Mouse (Mus musculus) embryo, embryonic 10 days (tissue): ENCODE measurements around the gene Spns1.
A peak's percentile ranks its signal among the peaks of the same experiment; 100 is the strongest.
"Not testable (repeated sequence)": the region's sequence is repeated elsewhere in the genome, so short reads cannot be mapped to it uniquely, and the experiment has no call there.

Experiments
- DNase-seq: peaks from one replicate; pipeline ENCODE4 v3.0.0-alpha.2; 2015; ENCODE audit warnings: low spot score

Gene Spns1

GRCm38 (mm10) chr7:126377278-126378158, at the start of gene Spns1:
Gene Spns1, minus strand, starts transcription at chr7:126377450.
- peak; percentile 98 for DNase-seq

GRCm38 (mm10) chr7:126424161-126424560, 46.9 kb upstream of the Spns1 start:
- DNase-seq = no peak

DNA sequence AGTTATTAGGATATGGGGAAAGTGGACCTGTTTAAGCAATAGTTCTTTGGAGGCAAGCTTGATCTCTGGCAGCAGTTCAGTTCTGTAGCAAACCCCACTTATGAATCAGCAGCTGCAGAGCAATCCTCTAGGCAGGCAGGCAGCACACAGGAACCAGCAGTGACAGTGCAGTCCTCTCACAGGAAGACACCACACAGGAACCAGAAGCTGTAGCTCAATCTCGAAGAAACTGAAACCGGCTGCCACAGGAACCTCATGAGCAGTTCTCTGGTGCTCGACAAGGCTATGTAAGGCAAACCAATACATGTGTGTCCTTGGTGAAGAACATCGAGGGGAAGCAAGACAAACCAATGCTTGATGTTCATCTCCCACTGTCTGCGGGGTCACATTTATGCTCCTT, 44.5 kb upstream of the Spns1 start:
- DNase-seq = no peak

GRCm38 (mm10) chr7:126418496-126418895, 41.2 kb upstream of the Spns1 start:
- no peak for DNase-seq

DNA sequence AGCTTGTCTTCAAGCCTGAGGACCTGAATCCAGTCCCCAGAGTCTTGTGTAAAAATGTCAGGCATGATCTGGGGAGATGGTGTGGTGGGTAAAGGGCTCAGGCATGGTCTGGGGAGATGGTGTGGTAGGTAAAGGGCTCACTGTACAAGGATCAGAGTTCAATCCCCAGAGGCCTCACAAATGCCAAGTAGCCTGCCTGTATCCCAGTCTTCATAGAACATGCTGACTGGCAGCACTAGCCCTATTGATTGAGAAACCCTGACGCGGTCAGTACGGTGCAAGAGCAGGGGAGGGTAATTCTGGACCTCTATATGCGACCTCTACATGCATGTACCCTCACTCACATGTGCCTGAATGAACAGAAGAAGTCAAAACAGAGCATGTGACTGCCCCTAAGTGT, 40.4 kb upstream of the Spns1 start:
- DNase-seq = no peak

GRCm38 (mm10) chr7:126417045-126417444, 39.8 kb upstream of the Spns1 start:
- peak; percentile 36 for DNase-seq

- no peak for DNase-seq
Observed at GRCm38 (mm10) chr7:126416615-126417014, 39.4 kb upstream of the Spns1 start.

DNA sequence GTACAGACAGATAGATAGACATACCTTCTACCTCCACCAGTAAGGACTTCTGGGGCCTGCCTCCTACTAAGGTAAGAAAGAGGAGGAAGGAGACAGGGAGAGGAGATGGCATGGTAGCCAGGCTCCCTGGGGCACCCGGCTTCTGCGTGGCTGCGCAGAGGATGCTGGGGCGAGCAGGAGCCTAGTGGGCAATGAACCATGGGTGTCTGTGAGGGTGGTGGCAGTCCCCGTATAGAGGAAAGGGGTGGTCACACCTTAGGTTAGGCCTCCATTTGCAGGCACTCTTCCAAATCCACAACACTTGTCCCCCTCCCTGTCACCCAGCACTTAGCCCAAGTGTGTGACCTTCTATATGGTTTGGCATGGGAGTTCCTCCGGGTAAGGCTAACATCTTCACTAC, 37.5 kb upstream of the Spns1 start, which contains the start of gene Cd19:
Gene Cd19 (minus strand): TSS at position 165 of the 400 bp plus-strand sequence.
- DNase-seq = no peak

DNA sequence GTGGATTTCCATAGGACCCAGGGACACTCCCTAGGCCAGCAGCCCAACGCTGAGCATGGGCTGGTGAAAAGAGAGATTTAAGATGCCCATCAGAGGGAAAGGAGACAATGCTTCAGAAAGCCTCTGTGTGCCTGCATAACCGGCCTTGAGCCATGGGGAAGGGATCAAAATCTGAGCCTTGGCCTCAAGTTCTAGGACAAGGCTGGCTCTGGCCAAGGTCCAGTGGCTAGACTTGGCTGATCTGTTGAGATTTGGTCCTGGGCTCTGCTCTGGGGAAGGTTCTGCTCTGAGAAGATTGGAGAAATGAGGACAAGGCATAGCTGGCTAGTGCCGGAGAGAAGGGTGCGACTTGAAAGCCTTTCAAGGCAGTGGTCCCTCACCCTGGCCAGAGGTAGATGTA, 33.8 kb upstream of the Spns1 start:
- DNase-seq = no peak

DNA sequence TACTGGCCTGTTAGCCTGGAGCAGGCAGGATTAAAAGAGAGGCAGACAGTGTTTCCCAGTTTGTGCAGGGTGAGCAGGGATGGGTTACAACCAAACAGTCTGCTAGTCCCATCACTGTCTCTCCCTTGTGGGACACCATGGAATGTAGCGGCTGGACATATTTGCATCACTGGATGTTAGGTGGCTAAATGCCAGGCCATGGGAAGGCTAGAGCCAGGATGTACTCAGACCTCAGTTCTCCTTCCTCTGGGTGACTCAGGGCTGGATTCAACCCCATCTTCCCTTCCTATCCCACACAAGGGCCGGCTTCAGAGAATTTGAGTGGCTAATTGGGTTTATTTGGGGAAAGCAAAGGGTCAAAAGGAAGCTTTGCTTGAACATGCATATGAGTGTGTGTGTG, 31.4 kb upstream of the Spns1 start:
- no peak for DNase-seq

- DNase-seq = not testable (repeated sequence)
Observed at GRCm38 (mm10) chr7:126402518-126402917, 25.3 kb upstream of the Spns1 start.

- DNase-seq = peak; percentile 84
Observed at GRCm38 (mm10) chr7:126399548-126399947, 22.3 kb upstream of the Spns1 start.

DNA sequence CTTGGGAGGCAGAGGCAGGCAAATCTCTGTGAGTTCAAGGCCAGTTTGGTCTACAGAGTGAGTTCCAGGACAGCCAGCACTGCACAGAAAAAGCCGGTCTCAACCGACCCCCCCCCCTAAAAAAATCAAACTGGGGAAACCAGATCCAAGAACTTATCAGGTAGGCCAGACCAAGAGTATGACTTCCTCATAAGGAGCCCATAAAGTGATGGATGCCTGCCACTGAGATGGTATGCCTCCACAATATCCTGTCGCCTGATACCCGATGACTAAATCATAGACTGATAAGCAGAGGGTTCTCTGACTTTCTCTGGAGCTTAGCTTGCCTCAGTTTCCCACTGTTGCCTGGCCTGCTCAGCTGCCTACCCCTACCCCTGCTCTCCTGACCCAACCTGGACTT, 20.6 kb upstream of the Spns1 start:
- no peak for DNase-seq

DNA sequence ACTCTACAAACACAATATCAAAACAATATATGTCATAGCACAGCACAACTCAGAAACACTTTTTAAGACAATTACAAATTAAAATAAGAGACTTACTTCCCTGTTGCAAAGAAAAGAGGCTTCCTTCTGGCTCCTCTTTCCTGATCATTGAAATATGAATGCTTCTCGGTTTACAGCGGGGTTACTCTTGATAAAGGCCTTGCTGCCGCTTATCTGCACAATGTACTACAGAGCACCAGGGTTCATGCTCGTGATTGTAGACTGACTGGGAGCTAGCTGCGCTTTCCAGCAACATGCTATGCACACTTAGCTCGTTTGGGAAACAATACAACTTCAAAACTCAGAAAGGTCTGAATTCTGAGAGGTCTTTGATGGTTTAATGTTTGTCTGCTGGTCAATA, 20.0 kb upstream of the Spns1 start:
- DNase-seq = no peak

DNA sequence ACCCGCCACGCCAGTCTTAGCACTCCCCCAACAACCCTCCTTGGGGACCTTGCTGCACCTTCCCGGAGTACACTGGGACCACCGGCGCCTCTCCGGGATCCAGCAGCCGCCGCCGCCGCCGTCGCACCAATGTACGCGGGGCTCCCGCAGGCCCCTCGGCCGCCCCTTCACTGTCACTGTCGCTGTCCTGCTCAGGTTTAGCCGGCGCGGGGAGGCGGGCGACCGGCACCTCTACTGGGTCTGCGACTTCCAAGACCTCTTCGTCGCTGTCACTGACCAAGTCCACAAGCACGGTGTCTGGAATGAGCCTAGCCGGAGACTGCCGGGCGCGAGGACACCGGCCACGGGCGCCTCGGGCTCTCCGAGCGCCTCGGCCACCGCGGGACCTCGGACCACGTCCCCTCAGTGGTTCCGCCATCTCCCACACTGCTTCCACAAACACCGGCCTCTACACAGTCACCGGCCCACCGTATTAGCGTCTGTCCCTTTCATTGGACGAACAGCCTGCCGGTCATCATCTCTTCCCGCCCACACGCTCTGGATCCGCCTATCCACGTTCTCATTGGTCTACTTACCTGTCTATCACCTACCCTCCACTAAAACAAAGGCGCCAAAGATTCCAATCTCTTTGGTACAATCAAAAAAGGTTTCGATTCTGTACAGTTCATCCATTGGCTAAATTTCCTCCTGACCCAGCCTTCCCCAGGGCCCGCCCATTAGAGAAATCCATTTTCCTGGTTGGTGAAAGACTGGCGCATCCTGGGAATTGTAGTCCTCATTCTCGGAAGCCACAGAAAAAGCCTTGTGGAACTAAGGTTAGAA, 19.3 kb upstream of the Spns1 start, which contains the start of gene Nfatc2ip:
Gene Nfatc2ip (minus strand): TSS at position 440 of the 822 bp plus-strand sequence.
- DNase-seq = peak; percentile 99

DNA sequence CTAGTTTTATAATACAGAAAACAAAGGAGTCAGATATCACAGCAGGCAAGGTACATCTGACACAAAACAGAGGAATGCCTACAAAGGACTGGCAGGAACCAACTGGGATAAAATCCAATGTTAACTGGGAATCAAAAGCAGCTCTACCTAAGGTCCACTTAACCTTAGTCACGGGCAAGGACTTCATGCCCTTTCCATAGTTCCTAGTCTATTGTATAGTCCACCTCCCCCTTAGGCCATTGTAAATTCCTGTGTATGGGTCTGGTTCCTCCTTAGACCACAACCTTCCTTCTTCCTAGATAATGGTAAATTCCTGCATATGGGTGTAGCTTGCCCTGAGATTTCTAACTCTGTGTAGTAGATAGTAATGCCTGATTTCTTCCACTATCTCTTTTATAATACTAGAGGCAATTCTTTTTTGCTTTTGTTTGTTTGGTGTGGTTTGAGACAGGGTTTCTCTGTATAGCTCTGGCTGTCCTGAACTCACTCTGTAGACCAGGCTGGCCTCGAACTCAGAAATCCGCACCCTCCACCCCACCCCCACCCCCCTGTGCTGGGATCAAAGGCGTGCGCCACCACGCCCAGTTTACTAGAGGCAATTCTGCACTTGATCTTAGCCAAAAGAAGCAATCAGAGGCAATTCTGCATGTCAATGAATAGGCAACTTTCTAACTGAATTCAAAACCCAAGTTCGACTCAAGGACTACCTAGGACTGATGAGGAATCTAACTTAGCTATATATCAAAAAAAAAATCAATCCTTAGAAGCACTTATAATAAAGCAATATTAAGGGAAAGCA, 15.0 kb upstream of the Spns1 start:
- DNase-seq = not testable (repeated sequence)

DNA sequence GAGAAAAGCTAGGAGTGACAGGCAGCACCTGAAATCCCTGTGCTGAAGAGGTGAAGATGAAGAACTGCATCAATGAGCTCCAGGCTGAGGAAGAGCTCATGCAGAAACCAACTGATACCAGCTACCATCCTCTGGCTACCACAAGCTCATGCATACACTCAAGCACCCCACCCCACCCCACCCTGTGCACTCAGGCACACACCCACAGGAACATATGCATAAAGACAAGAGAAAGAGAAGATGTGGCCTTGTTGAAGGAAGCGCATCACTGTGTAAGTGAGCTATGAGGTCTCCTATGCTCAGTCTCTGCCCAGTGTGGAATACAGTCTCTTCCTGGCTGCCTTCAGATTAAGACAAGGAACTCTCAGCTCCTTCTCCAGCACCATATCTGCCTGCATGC, 10.9 kb upstream of the Spns1 start:
- no peak for DNase-seq

DNA sequence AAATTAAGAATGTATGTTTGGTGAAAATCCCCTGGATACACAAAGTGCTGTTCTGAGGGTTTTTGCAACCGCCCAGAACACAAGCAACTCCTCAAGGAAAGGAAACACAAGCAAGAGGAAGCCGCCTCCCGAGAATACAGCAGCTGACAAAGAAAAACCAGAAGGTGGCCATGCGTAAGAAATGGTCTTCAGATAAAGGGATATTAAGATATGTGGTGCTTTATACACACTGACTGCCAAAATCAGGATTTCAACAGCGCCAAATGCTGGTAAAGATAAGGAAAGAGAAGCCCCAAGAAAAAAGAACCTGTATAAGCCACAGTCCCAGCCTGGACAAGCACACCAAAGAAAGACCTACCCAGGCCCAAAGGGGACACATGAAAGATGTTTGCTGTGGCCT, 6.3 kb upstream of the Spns1 start:
- DNase-seq = no peak

DNA sequence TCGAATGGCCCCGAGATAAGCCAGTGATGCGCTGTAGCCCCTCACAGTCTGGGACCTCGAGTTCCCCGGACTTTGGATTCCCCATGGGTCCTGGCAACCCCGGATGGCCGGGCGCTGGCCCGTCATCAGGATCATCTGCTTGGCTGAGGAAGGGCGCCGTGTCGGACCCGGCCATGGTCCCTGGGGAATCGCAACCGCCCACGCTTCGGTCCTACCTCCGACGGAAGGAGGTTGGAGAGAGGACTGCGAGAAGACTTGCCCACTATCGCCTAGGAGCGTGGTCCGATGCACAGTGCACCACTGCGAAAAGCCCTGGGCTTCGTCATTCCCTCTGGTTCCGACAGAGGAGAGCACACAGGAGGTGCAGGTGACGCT, 360 bp downstream of the Spns1 start:
- DNase-seq = no peak

GRCm38 (mm10) chr7:126375012-126375411, 2.2 kb downstream of the Spns1 start:
- DNase-seq = no peak

DNA sequence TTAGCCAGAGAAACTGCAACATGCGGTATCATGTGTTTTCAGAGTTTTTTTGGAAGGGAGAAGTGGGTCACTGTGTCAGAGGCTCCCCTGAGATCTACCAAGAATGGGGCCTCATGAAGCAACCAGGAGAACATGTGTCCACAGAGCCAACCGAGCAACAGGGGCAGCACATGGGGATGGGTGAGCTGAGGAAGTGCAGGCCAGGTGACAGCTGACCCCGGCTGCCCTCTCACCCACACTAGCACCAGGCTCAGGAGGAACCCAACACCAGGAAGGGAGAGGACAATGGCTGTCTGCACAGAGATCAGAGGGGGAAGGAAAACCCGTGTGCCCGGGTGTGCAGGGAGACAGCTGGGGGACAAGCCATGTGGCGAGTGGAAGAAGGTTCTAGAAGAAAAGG, 2.7 kb downstream of the Spns1 start:
- DNase-seq = no peak

DNA sequence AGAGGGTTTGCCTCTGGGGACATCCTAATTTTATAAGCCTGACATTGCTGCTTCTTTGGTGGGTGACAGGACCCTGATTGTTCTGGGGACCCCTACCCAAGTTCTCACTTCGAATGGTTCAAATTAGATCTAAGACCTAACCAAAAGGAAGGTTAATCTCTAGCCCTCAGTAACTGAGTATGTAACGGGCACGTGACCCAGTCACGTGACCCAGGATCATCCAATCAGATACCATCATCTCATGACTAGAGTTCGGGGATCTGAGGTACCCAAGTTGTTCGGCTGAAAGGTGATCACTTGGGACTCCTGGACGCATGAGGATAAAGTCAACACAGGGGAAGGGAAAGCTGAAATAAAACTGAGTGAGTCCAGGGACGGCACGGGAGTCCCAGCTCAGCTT, 4.2 kb downstream of the Spns1 start:
- DNase-seq = no peak
